Mouse (Mus musculus) T-cell, adult 2 months (primary cell): ENCODE results near the gene Ssna1.
A peak's percentile ranks its signal among the peaks of the same experiment; 100 is the strongest.

ENCODE experiments used
- DNase-seq: peaks from one replicate; pipeline ENCODE4 v3.0.0; 2022; ENCODE audit warnings: low spot score

Ssna1 gene

GRCm38 (mm10) chr2:25290101-25290815, 18.0 kb upstream of the Ssna1 start:
- DNase-seq = no peak

- no peak for DNase-seq
These were observed 17.4 kb upstream of the Ssna1 start, which contains the start of gene Lrrc26 for GRCm38 (mm10) chr2:25289651-25290050. Gene Lrrc26, plus strand, starts transcription at chr2:25289915.

GRCm38 (mm10) chr2:25288734-25289345, 16.6 kb upstream of the Ssna1 start:
- no peak for DNase-seq

GRCm38 (mm10) chr2:25287927-25288649, 15.8 kb upstream of the Ssna1 start, which contains the start of gene Tmem210:
Gene Tmem210, plus strand, starts transcription at chr2:25288145.
- no peak for DNase-seq

- no peak for DNase-seq
These were observed 14.8 kb upstream of the Ssna1 start for GRCm38 (mm10) chr2:25286837-25287636.

- no peak for DNase-seq
These were observed 14.1 kb upstream of the Ssna1 start for GRCm38 (mm10) chr2:25286314-25286713.

- DNase-seq = no peak
These were observed 13.3 kb upstream of the Ssna1 start for GRCm38 (mm10) chr2:25285551-25285950.

GRCm38 (mm10) chr2:25278928-25279882, 7.0 kb upstream of the Ssna1 start:
- DNase-seq = peak; percentile 76

GRCm38 (mm10) chr2:25273010-25273409, 772 bp upstream of the Ssna1 start:
- DNase-seq = no peak

GRCm38 (mm10) chr2:25272515-25272914, 277 bp upstream of the Ssna1 start:
- no peak for DNase-seq

GRCm38 (mm10) chr2:25267746-25268309, 4.4 kb downstream of the Ssna1 start:
- DNase-seq = no peak

GRCm38 (mm10) chr2:25267241-25267640, 5.0 kb downstream of the Ssna1 start:
- no peak for DNase-seq

GRCm38 (mm10) chr2:25266720-25267119, 5.5 kb downstream of the Ssna1 start:
- no peak for DNase-seq

GRCm38 (mm10) chr2:25265897-25266656, 6.2 kb downstream of the Ssna1 start:
- no peak for DNase-seq

- DNase-seq = no peak
These were observed 7.4 kb downstream of the Ssna1 start for GRCm38 (mm10) chr2:25264851-25265250.

GRCm38 (mm10) chr2:25264286-25264660, 8.0 kb downstream of the Ssna1 start:
- DNase-seq = no peak

- DNase-seq = no peak
These were observed 8.5 kb downstream of the Ssna1 start for GRCm38 (mm10) chr2:25263623-25264285.

- DNase-seq = peak; percentile 72
These were observed 9.2 kb downstream of the Ssna1 start for GRCm38 (mm10) chr2:25262795-25263622.
